Mouse (Mus musculus) ES-Bruce4 (cell line): Measurements from ENCODE around the gene Dhx9.

ENCODE experiments used
- CTCF ChIP-seq: IDR thresholded peaks from one replicate; pipeline ENCODE4 v1.8.1; 2011; ENCODE audit warnings: low read depth, low read length
- EP300 ChIP-seq: IDR thresholded peaks from 2 replicates; pipeline ENCODE4 v1.6.1; 2011; ENCODE audit warnings: low read depth, low read length; ENCODE audit not compliant: insufficient read depth
- POLR2A ChIP-seq: IDR thresholded peaks from one replicate; pipeline ENCODE4 v1.8.1; 2011; ENCODE audit warnings: low read length; ENCODE audit not compliant: insufficient read depth

- TF ChIP-seq CTCF: no peak
- TF ChIP-seq POLR2A: no peak
- no peak for TF ChIP-seq EP300
These were observed 63.2 kb downstream of the Dhx9 start for GRCm38 (mm10) chr1:153424271-153424670.
